Mouse (Mus musculus): Measurements from ENCODE around the gene Oasl1. TPM values are rescaled to one million over a fixed set of nuclear protein-coding genes. Genes with fewer than 3 reads are reported as not detected.

Oasl1 gene
- polyA plus RNA-seq, 1 experiment from 2014 or later = 1.5 TPM

DNA sequence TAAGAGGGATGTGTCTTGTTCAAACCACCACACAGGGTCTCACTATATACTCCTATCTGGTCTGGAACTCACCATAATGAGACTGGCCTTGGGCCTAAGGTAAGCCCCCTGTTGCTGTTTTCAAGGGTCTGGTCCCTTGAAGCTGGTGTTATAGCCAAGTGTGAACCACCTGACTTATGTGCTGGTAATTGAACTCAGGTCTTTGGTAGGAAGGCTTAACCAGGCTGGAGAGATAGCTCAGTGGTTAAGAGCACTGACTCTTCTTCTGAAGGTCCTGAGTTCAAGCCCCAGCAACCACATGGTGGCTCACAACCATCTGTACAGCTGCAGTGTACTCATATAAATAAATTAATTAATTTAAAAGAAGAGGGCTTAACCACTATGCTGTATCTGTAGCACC is 53.9 kb downstream of the Oasl1 start:
- Histone ChIP-seq H3K36me3 (ENCODE audit: insufficient read depth, low read length) (no peaks in the 10 kb centered on the region), H3K4me3 (ENCODE audit: low read length) (no peak overlapping the region), H3K27ac (ENCODE audit: low read length) (no peak overlapping the region; the same call in 1 of the 2 replicates), H3K9ac (replicated peaks; ENCODE audit: low read length) (no peak overlapping the region), H3K4me2 (replicated peaks; ENCODE audit: low read depth, low read length) (no peak overlapping the region), H3K9me3 (ENCODE audit: low read length) (no peaks in the 10 kb centered on the region), H3K4me1 (ENCODE audit: insufficient read depth, low read length) (peaks cover 27% of the 10 kb centered on the region), H3K27me3 (ENCODE audit: insufficient read depth, low read length) (no peaks in the 10 kb centered on the region)
- no peak for ATAC-seq (ENCODE audit: low FRiP score, low TSS enrichment)

DNA sequence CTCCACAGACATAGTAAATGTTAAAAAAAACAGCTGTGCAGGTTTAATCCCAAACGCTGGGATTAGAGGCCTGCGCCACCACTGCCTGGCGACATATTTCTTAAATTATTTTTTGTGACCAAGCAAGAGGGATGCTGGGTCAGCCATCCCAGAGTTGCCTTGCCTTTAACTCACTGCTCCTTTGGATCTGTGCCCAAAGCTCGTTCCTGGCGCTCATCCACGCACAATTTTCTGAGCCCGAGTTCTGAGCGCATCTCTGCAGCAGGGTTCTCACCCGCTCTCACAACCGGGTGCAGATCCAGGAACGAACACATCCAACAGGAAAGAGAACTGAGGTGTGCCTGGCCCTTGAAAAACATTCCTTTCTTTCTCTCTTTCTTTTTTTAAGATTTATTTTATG is 55.4 kb downstream of the Oasl1 start:
- Histone ChIP-seq H3K9me3 (ENCODE audit: low read length) (no peaks in the 10 kb centered on the region), H3K4me2 (replicated peaks; ENCODE audit: low read depth, low read length) (no peak overlapping the region; the same call in 1 of the 2 replicates), H3K4me3 (ENCODE audit: low read length) (no peak overlapping the region), H3K36me3 (ENCODE audit: insufficient read depth, low read length) (no peaks in the 10 kb centered on the region), H3K4me1 (ENCODE audit: insufficient read depth, low read length) (peaks cover 27% of the 10 kb centered on the region), H3K27ac (ENCODE audit: low read length) (no peak overlapping the region), H3K9ac (replicated peaks; ENCODE audit: low read length) (no peak overlapping the region), H3K27me3 (ENCODE audit: insufficient read depth, low read length) (no peaks in the 10 kb centered on the region)
- no peak for ATAC-seq (ENCODE audit: low FRiP score, low TSS enrichment)
- WGBS = 58% methylated on average over 11 of the region's 11 CpGs

DNA sequence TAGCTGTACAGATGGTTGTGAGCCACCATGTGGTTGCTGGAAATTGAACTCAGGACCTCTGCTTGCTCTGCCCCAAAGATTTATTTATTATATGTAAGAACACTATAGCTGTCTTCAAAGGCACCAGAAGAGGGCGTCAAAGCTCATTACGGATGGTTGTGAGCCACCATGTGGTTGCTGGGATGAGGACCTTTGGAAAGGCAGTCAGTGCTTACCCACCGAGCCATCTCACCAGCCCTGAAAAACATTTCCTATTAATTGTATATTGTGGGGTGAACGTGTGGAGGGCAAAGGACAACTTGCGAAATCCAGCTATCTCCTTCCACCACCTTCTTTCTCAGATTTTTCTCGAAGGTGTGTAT is 55.8 kb downstream of the Oasl1 start:
- 0 out of 2 replicates have a peak, but pooled peaks have one; percentile 1 for ATAC-seq (ENCODE audit: low FRiP score, low TSS enrichment)
- H3K4me1 ChIP-seq (ENCODE audit: insufficient read depth, low read length) = peaks cover 27% of the 10 kb centered on the region
- H3K9me3 ChIP-seq (ENCODE audit: low read length) = no peaks in the 10 kb centered on the region
- H3K4me3 ChIP-seq (ENCODE audit: low read length) = peak overlapping the region; percentile 41
- H3K36me3 ChIP-seq (ENCODE audit: insufficient read depth, low read length) = no peaks in the 10 kb centered on the region
- no peaks in the 10 kb centered on the region for H3K27me3 ChIP-seq (ENCODE audit: insufficient read depth, low read length)
- peak overlapping the region; percentile 63 for H3K4me2 ChIP-seq (replicated peaks; ENCODE audit: low read depth, low read length)
- H3K27ac ChIP-seq (ENCODE audit: low read length) = peak overlapping the region; percentile 25; the same call in 1 of the 2 replicates
- WGBS = 7% methylated on average over 6 of the region's 6 CpGs
- H3K9ac ChIP-seq (replicated peaks; ENCODE audit: low read length) = peak overlapping the region; percentile 29; the same call in 1 of the 2 replicates

DNA sequence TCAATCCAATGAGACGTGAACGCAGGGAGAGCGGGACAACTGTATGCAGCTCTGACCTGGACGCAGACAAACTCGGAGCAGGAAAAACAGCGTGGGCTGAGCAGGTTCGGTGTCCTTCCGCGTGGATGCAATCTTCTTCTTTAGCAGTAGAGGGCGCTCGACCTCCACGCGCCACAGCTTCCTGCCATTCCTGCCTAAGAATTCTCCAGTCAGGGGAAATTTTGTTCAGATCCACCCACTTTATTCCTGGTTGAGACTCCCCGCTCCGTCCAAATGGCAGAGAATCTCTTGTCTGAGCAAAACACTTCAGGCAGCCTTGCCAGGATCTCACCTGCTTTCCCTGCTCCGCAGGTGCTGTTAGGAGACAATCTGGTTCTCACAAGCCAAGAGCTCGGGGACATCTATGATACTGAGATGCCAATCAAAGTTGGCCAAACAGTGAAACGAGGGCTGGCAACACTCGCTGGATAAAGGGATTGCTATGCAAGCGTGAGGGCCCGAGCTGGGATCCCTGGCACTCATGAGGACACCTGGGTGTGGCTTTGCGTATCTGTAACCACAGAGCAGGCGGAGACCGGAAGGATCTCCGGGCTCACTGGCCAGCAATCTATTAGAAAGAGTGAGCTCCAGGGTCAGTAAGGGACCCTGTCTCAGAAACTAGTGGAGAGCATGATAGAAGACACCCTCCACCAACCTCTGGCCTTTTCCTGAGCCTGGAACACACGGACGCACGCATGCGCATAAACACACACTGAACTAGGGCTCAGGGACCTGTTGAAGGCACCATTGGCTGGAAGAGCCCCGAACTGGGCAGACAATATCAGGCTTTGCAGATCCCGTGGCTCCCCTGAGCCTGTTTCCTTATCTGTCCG is 56.4 kb downstream of the Oasl1 start:
- peak overlapping the region; percentile 41 for H3K4me3 ChIP-seq (ENCODE audit: low read length)
- H3K36me3 ChIP-seq (ENCODE audit: insufficient read depth, low read length) = no peaks in the 10 kb centered on the region
- peak; percentile 57 for ATAC-seq (ENCODE audit: low FRiP score, low TSS enrichment)
- peak overlapping the region; percentile 25; the same call in 1 of the 2 replicates for H3K27ac ChIP-seq (ENCODE audit: low read length)
- no peaks in the 10 kb centered on the region for H3K27me3 ChIP-seq (ENCODE audit: insufficient read depth, low read length)
- peak overlapping the region; percentile 46 for H3K9ac ChIP-seq (replicated peaks; ENCODE audit: low read length)
- peaks cover 27% of the 10 kb centered on the region for H3K4me1 ChIP-seq (ENCODE audit: insufficient read depth, low read length)
- 7% methylated on average over 32 of the region's 32 CpGs for WGBS
- H3K4me2 ChIP-seq (replicated peaks; ENCODE audit: low read depth, low read length) = peak overlapping the region; percentile 63
- H3K9me3 ChIP-seq (ENCODE audit: low read length) = no peaks in the 10 kb centered on the region

DNA sequence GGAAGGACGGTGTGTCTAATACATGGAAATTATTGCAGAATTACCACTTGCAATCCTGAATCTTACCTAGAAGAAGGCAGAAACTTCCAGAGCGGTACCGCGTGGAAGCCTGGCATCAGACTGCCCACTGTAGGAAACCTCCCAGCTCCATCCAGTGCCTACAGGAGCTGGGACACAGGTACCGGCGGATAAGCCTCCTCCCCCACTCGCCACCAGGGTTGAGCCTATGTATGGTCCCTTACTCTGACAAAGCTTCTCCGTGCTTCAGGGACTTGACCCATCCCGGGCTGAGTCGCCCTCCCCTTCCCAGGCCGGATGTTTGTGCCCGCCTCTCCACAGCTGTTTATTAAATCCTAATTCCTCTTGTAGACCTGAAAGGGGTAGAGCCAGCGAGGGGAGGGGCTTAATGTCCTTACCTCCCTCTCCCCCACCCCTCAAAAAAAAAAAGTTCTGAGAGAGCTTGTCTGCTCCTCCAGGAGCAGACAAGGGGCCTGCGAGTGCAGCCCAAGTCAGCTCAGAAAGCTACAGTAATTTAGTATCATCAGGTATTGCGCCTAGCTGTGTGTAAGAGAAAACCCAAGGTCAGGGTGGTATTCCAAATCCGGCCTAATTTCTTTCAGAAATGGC is 57.2 kb downstream of the Oasl1 start:
- H3K9ac ChIP-seq (replicated peaks; ENCODE audit: low read length) = peak overlapping the region; percentile 46
- H3K27ac ChIP-seq (ENCODE audit: low read length) = no peak overlapping the region
- H3K36me3 ChIP-seq (ENCODE audit: insufficient read depth, low read length) = no peaks in the 10 kb centered on the region

DNA sequence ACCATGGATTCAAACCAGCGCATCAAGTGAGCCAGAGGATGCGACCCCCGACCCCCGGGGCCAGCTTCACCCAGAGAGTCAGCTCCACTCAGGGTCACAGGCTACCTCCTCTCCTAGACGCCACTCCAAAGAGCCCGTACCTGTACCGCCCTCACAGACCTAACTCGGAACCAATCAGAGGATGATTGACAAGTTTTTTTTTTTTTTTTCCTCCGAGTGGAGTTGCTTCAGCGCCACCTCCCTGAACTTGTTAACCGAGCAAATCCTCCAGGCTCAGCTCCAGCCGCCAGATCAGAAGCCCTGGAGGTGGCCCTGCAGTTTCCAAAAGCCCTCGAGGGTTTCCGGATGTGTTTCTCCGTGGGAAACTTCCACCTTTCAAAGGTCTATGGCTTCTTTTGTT is 59.0 kb downstream of the Oasl1 start:
- no peak for ATAC-seq (ENCODE audit: low FRiP score, low TSS enrichment)
- WGBS = 63% methylated on average over 15 of the region's 15 CpGs
- H3K36me3 ChIP-seq (ENCODE audit: insufficient read depth, low read length) = no peaks in the 10 kb centered on the region
- H3K4me1 ChIP-seq (ENCODE audit: insufficient read depth, low read length) = peaks cover 16% of the 10 kb centered on the region
- H3K4me3 ChIP-seq (ENCODE audit: low read length) = no peak overlapping the region
- H3K27ac ChIP-seq (ENCODE audit: low read length) = no peak overlapping the region
- no peak overlapping the region for H3K9ac ChIP-seq (replicated peaks; ENCODE audit: low read length)
- no peaks in the 10 kb centered on the region for H3K9me3 ChIP-seq (ENCODE audit: low read length)
- no peaks in the 10 kb centered on the region for H3K27me3 ChIP-seq (ENCODE audit: insufficient read depth, low read length)
- no peak overlapping the region for H3K4me2 ChIP-seq (replicated peaks; ENCODE audit: low read depth, low read length)

More for the DNA sequence above, 57.2 kb downstream of the Oasl1 start:
- Histone ChIP-seq H3K4me3 (ENCODE audit: low read length) (peak overlapping the region; percentile 41), H3K4me1 (ENCODE audit: insufficient read depth, low read length) (peaks cover 27% of the 10 kb centered on the region), H3K4me2 (replicated peaks; ENCODE audit: low read depth, low read length) (peak overlapping the region; percentile 63), H3K9me3 (ENCODE audit: low read length) (no peaks in the 10 kb centered on the region), H3K27me3 (ENCODE audit: insufficient read depth, low read length) (no peaks in the 10 kb centered on the region)
- ATAC-seq (ENCODE audit: low FRiP score, low TSS enrichment) = peak; percentile 44; the same call in 1 of the 2 replicates
- WGBS = 25% methylated on average over 16 of the region's 16 CpGs

DNA sequence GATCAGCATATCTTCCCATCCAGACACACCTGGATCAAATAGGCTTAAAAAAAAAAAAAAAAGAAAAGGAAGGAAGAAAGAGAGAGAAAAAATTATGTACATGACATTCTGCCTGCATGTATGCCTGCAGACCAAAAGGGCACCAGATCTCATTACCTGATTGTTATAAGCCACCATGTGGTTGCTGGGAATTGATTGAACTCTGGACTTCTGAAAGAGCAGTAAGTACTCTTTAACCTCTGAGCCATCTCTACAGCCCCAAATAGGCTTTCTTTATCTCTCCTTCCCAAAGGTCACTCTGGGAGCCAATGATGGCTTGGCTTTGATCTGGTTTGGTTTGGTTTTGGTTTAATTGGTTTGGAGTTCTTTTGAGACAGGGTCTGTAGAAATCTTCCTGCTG is 62.0 kb downstream of the Oasl1 start:
- peaks cover 5% of the 10 kb centered on the region for H3K4me1 ChIP-seq (ENCODE audit: insufficient read depth, low read length)
- no peak for ATAC-seq (ENCODE audit: low FRiP score, low TSS enrichment)
- H3K27ac ChIP-seq (ENCODE audit: low read length) = no peak overlapping the region
- no peak overlapping the region for H3K9ac ChIP-seq (replicated peaks; ENCODE audit: low read length)
- 0 out of 2 replicates have a peak, but pooled peaks cover 2% of the 10 kb centered on the region for H3K9me3 ChIP-seq (ENCODE audit: low read length)
- H3K36me3 ChIP-seq (ENCODE audit: insufficient read depth, low read length) = no peaks in the 10 kb centered on the region
- no peaks in the 10 kb centered on the region for H3K27me3 ChIP-seq (ENCODE audit: insufficient read depth, low read length)
- H3K4me2 ChIP-seq (replicated peaks; ENCODE audit: low read depth, low read length) = no peak overlapping the region
- no peak overlapping the region for H3K4me3 ChIP-seq (ENCODE audit: low read length)

Other genes with a start within 250 kb of the Oasl1 start
- 86.0 and 89.6 TPM in 2 replicates for gene Gltp, start 232.3 kb upstream of the Oasl1 start, polyA plus RNA-seq (2015; fragmentation: Nextera tagmentation; extraction: Ambion mirVana)
- 15.5 and 16.1 TPM in 2 replicates for gene Tchp, start 215.5 kb upstream of the Oasl1 start, polyA plus RNA-seq (2015; fragmentation: Nextera tagmentation; extraction: Ambion mirVana)
- gene Ankrd13a, start 148.6 kb upstream of the Oasl1 start, polyA plus RNA-seq (2015; fragmentation: Nextera tagmentation; extraction: Ambion mirVana) = 15.6 and 33.9 TPM in 2 replicates
- gene Git2, start 147.7 kb upstream of the Oasl1 start, polyA plus RNA-seq (2015; fragmentation: Nextera tagmentation; extraction: Ambion mirVana) = 45.7 and 50.1 TPM in 2 replicates
- 105 and 111 TPM in 2 replicates for gene 1500011B03Rik, start 99.8 kb upstream of the Oasl1 start, polyA plus RNA-seq (2015; fragmentation: Nextera tagmentation; extraction: Ambion mirVana)
- gene 4930519G04Rik, start 69.6 kb upstream of the Oasl1 start, polyA plus RNA-seq (2015; fragmentation: Nextera tagmentation; extraction: Ambion mirVana) = not detected in 2 replicates
- not detected in 2 replicates for gene Gm9936, start 64.6 kb upstream of the Oasl1 start, polyA plus RNA-seq (2015; fragmentation: Nextera tagmentation; extraction: Ambion mirVana)
- gene Oasl2, start 26.3 kb upstream of the Oasl1 start, polyA plus RNA-seq (2015; fragmentation: Nextera tagmentation; extraction: Ambion mirVana) = 4.5 and 4.8 TPM in 2 replicates
- 55.7 and 63.3 TPM in 2 replicates for gene 2210016L21Rik, start 18.9 kb downstream of the Oasl1 start, polyA plus RNA-seq (2015; fragmentation: Nextera tagmentation; extraction: Ambion mirVana)
- gene Hnf1a, start 47.9 kb downstream of the Oasl1 start, polyA plus RNA-seq (2015; fragmentation: Nextera tagmentation; extraction: Ambion mirVana) = 12.6 and 15.4 TPM in 2 replicates
- gene Sppl3, start 87.9 kb downstream of the Oasl1 start, polyA plus RNA-seq (2015; fragmentation: Nextera tagmentation; extraction: Ambion mirVana) = 12.3 and 13.6 TPM in 2 replicates
- gene Gm10401, start 175.1 kb downstream of the Oasl1 start, polyA plus RNA-seq (2015; fragmentation: Nextera tagmentation; extraction: Ambion mirVana) = 28.2 and 34.7 TPM in 2 replicates
- gene Acads, start 196.1 kb downstream of the Oasl1 start, polyA plus RNA-seq (2015; fragmentation: Nextera tagmentation; extraction: Ambion mirVana) = 98.1 and 106 TPM in 2 replicates
- 53.5 and 54.8 TPM in 2 replicates for gene Unc119b, start 211.7 kb downstream of the Oasl1 start, polyA plus RNA-seq (2015; fragmentation: Nextera tagmentation; extraction: Ambion mirVana)
- gene Mlec, start 234.9 kb downstream of the Oasl1 start, polyA plus RNA-seq (2015; fragmentation: Nextera tagmentation; extraction: Ambion mirVana) = 85.0 and 86.2 TPM in 2 replicates

All from kidney, embryonic 16.5 days (tissue).